ENCODE assay signal across 15 mouse cellular contexts in the genomic region with DNA sequence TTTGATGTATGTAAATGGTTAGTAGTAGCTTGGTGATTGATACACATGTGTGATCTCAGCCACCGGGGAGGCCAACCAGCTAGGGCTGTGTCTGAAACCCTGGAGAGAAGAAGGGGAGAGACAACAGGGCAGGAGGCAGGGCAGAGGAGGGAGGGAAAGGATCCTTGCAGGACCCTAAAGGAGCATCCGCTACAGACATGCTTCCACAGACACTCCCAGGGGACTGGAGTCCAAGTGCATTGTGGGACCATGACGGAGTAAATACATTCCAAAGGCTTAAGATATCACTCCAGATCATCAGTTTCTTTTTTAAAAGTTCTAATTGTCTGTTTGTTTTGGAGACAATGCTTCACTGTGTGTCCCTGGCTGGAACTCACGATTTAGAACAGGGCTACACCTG.
DNase-seq lines count a peak whose midpoint lies in the region; ATAC-seq lines count a peak whose summit lies in the region.
"Had no signal": no experiment of that assay in that cellular context is flagged by ENCODE, and none has a peak within 500 bp of the region (broad histone marks: within the 10 kb centered on the region; RNA-seq: fewer than 3 reads in every experiment).

No protein-coding gene starts in this region.

- no peaks in the 10 kb centered on the region for H3K4me1 ChIP-seq in embryonic facial prominence, embryonic 14.5 days (ENCODE audit: control insufficient read depth, insufficient read depth, low read length)
- H3K4me1 ChIP-seq in embryonic facial prominence, embryonic 10.5 days = no peaks in the 10 kb centered on the region
- H3K4me1 ChIP-seq in heart, embryonic 10.5 days = no peaks in the 10 kb centered on the region
- H3K4me1 ChIP-seq: embryonic facial prominence, embryonic 12.5 days; midbrain, embryonic 10.5 days had no signal

- H3K4me3 ChIP-seq in embryonic facial prominence, embryonic 14.5 days (ENCODE audit: low read depth, low read length) = no peak overlapping the region
- no peak overlapping the region for H3K4me3 ChIP-seq in embryonic facial prominence, embryonic 10.5 days
- H3K4me3 ChIP-seq in heart, embryonic 10.5 days = no peak overlapping the region
- H3K4me3 ChIP-seq: embryonic facial prominence, embryonic 12.5 days; midbrain, embryonic 10.5 days had no signal

- no peak overlapping the region for H3K4me2 ChIP-seq in embryonic facial prominence, embryonic 14.5 days (ENCODE audit: low read depth, low read length)
- H3K4me2 ChIP-seq: embryonic facial prominence, embryonic 12.5 days had no signal

- H3K27ac ChIP-seq in embryonic facial prominence, embryonic 14.5 days (replicated peaks; ENCODE audit: low read depth, low read length) = no peak overlapping the region
- no peak overlapping the region; the same call in 1 of the 2 replicates for H3K27ac ChIP-seq in embryonic facial prominence, embryonic 10.5 days (replicated peaks)
- H3K27ac ChIP-seq in heart, embryonic 10.5 days = no peak overlapping the region
- H3K27ac ChIP-seq: embryonic facial prominence, embryonic 12.5 days; hindbrain, postnatal 0 days; midbrain, embryonic 10.5 days; stomach, postnatal 0 days had no signal

- H3K9ac ChIP-seq in embryonic facial prominence, embryonic 14.5 days (ENCODE audit: low read depth, low read length) = no peak overlapping the region
- H3K9ac ChIP-seq: embryonic facial prominence, embryonic 12.5 days had no signal

- H3K27me3 ChIP-seq in embryonic facial prominence, embryonic 14.5 days (replicated peaks; ENCODE audit: control insufficient read depth, insufficient read depth, low read length) = no peaks in the 10 kb centered on the region
- H3K27me3 ChIP-seq in embryonic facial prominence, embryonic 10.5 days (replicated peaks; ENCODE audit: low read depth, poor library complexity, severe bottlenecking) = no peaks in the 10 kb centered on the region
- H3K27me3 ChIP-seq in heart, embryonic 10.5 days (ENCODE audit: insufficient read depth, poor library complexity, severe bottlenecking) = no peaks in the 10 kb centered on the region
- H3K27me3 ChIP-seq: embryonic facial prominence, embryonic 12.5 days had no signal

- ATAC-seq in embryonic facial prominence, embryonic 14.5 days (ENCODE audit: low read depth) = no peak
- no peak for ATAC-seq in cerebellum, adult (ENCODE audit: insufficient number of reproducible peaks, low FRiP score, low TSS enrichment)
- ATAC-seq: forebrain, embryonic 16.5 days; hindbrain, postnatal 0 days had no signal

- WGBS in embryonic facial prominence, embryonic 14.5 days = 60% methylated on average over 4 of the region's 4 CpGs
- 77% methylated on average over 4 of the region's 4 CpGs for WGBS in embryonic facial prominence, embryonic 10.5 days
- 74% methylated on average over 4 of the region's 4 CpGs for WGBS in heart, embryonic 10.5 days

- H3K36me3 ChIP-seq in embryonic facial prominence, embryonic 14.5 days (ENCODE audit: control insufficient read depth, insufficient read depth, low read length) = peaks cover 7% of the 10 kb centered on the region; the same call in 1 of the 2 replicates
- no peaks in the 10 kb centered on the region for H3K36me3 ChIP-seq in embryonic facial prominence, embryonic 10.5 days (replicated peaks)
- H3K36me3 ChIP-seq in heart, embryonic 10.5 days = peaks cover 27% of the 10 kb centered on the region

- H3K9me3 ChIP-seq in embryonic facial prominence, embryonic 14.5 days (ENCODE audit: control insufficient read depth, low read length) = peaks cover 2% of the 10 kb centered on the region; the same call in 1 of the 2 replicates
- H3K9me3 ChIP-seq in embryonic facial prominence, embryonic 10.5 days = no peaks in the 10 kb centered on the region
- no peaks in the 10 kb centered on the region for H3K9me3 ChIP-seq in heart, embryonic 10.5 days
- H3K9me3 ChIP-seq: embryonic facial prominence, embryonic 12.5 days had no signal

- peak; percentile 23 for DNase-seq in embryonic facial prominence, embryonic 14.5 days (ENCODE audit: low spot score)
- no peak for DNase-seq in embryonic facial prominence, embryonic 10.5 days (ENCODE audit: low spot score)
- DNase-seq in heart, adult 9 months (ENCODE audit: low spot score in 2 of 2) = peak; percentile 21 to 24
- DNase-seq in heart, embryonic 10.5 days (ENCODE audit: low spot score) = no peak
- DNase-seq in kidney, adult 8-10 months = peak; percentile 4 to 15
- DNase-seq in kidney, postnatal 4 days = peak; percentile 15 to 41
- no peak for DNase-seq in layer of hippocampus, adult 11-12 months (ENCODE audit: low spot score)
- DNase-seq: cerebellum, postnatal 25 days; thymus, postnatal 25 days had no signal

Comparison
In these comparisons a context has a peak if more than half of its experiments do, and no peak if none do; other contexts are left out.
1. DNase-seq: peak in embryonic facial prominence, embryonic 14.5 days (single experiment), heart, adult 9 months (2 of 2), kidney, adult 8-10 months (2 of 2) and kidney, postnatal 4 days (2 of 2); none in embryonic facial prominence, embryonic 10.5 days (single experiment), heart, embryonic 10.5 days (single experiment) and layer of hippocampus, adult 11-12 months (single experiment).